Mouse (Mus musculus) right cerebral cortex, postnatal 25 days (tissue): ENCODE results near the gene Dbnl.

Experiments
- DNase-seq: peaks from one replicate; pipeline ENCODE4 v3.0.0; 2022

Dbnl gene

GRCm38 (mm10) chr11:5788056-5789014 lies at the start of gene Dbnl:
Dbnl (plus strand) TSS chr11:5788488.
- DNase-seq = peak; percentile 97

GRCm38 (mm10) chr11:5738888-5739632 lies 49.2 kb upstream of the Dbnl start:
- no peak for DNase-seq

GRCm38 (mm10) chr11:5739846-5740245 lies 48.4 kb upstream of the Dbnl start:
- no peak for DNase-seq

GRCm38 (mm10) chr11:5740599-5740964 lies 47.7 kb upstream of the Dbnl start:
- no peak for DNase-seq

DNA sequence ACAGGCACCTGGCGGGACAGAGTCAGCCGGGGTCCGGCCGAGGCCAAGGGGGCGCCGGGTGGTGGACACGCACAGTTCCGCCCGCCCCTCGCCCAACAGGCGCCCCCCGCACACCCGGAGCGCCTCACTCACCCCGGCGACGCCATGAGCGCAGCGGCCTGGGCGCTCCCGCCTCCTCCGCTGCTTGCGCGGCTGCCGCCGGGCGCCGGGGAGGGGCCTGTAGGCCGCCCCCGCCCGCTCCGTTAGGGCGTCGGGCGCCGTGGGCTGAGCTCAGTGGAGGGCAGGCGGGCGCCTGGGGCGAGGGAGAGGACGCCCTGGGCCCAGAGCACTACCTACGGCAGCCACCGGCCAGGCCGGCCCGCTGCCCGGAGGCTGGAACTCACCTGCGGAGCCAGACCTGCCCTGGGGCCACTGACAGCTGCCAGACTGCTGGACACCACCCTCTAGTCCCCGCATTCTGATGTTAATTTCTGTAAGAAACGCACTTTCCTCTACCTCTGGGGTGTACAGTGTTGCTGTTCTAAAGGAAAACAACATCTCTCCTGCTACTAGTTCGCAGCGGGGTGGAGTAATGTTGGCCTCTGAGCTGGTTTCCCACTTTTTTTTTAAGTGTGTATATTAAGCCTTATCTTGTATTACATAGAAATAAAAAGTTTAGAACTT lies 47.2 kb upstream of the Dbnl start:
- DNase-seq = peak; percentile 86

DNA sequence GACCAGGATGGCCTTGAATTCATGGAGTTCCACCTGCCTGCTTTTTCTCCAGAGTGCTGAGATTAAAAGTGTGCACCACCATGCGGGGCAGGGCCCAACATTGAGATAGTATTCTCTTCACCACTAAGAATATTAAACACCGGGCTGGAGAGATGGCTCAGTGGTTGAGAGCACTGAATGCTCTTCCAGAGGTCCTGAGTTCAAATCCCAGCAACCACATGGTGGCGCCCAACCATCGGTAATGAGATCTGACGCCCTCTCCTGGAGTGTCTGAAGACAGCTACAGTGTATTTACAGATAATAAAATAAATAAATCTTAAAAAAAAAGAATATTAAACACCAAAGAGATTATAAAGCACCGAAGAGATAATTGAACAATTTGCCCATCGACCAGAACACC lies 46.2 kb upstream of the Dbnl start:
- DNase-seq = no peak

- no peak for DNase-seq
These were observed 43.3 kb upstream of the Dbnl start for GRCm38 (mm10) chr11:5744951-5745350.

- DNase-seq = no peak
These were observed 34.5 kb upstream of the Dbnl start for GRCm38 (mm10) chr11:5753755-5754154.

GRCm38 (mm10) chr11:5761820-5762632 lies 26.3 kb upstream of the Dbnl start, which contains the start of gene Urgcp:
Urgcp (minus strand) TSS chr11:5762376.
- DNase-seq = peak; percentile 93

- DNase-seq = no peak
These were observed 25.7 kb upstream of the Dbnl start for GRCm38 (mm10) chr11:5762633-5762982.

DNA sequence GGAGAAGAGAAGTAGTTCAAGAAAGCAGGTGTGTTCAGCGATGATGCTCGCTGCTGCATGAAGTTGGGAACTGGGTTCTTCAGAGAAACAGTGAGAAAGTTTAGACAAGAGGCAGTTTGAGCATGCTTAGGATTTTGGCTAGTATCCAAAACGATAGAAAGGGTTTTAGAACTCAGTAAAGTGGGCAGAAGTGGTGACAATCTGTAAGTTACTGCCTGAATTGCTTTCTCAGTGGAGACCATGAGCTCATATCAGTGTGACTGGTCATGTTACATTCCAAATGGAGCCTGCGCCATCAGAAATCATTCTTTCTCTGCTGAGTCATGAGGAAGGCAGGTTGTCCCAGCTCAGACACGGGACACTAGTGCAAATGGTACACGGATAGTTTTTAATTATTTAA lies 22.3 kb upstream of the Dbnl start:
- DNase-seq = no peak

DNA sequence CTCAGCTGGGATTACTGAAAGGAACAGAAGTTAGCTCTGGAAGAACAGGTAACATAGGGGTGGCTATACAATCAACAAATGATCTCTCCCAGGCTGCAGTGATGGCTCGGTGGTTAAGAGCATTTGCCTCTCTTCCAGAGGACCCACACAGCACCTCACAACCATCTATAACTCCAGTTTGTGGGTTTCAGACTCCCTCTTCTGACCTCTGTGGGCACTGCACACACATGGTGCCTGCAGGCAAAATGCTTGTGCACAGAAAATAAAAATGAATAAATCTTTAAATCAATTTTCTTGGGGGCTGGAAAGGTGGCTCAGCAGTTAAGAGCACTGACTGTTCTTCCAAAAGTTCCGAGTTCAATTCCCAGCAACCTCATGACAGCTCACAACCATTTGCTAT lies 9.8 kb upstream of the Dbnl start:
- DNase-seq = no peak

- no peak for DNase-seq
These were observed 8.2 kb upstream of the Dbnl start for GRCm38 (mm10) chr11:5780035-5780499.

- DNase-seq = no peak
These were observed 5.9 kb upstream of the Dbnl start for GRCm38 (mm10) chr11:5782199-5782944.

- no peak for DNase-seq
These were observed 2.6 kb upstream of the Dbnl start for GRCm38 (mm10) chr11:5785732-5786131.

DNA sequence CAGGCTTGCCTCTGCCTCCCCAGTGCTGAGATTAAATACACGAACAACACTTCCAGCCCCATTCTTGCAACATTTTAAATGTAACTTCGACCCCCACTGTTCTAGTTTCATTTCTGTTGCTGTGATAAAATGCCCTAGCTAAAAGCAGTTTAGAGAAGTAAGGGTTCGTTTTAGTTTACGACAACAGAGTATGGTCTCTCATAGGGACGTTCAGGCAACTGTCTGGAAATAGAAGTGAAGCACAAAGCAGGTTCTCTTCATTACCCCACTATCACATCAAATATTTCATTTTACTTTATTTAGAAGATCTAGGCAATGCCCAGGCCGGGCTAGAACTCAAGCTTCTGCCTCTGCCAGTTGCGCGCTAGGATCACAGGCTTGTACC lies 625 bp upstream of the Dbnl start:
- DNase-seq = no peak

- no peak for DNase-seq
These were observed 924 bp downstream of the Dbnl start for GRCm38 (mm10) chr11:5789071-5789753.

GRCm38 (mm10) chr11:5789754-5790333 lies 1.6 kb downstream of the Dbnl start:
- no peak for DNase-seq

DNA sequence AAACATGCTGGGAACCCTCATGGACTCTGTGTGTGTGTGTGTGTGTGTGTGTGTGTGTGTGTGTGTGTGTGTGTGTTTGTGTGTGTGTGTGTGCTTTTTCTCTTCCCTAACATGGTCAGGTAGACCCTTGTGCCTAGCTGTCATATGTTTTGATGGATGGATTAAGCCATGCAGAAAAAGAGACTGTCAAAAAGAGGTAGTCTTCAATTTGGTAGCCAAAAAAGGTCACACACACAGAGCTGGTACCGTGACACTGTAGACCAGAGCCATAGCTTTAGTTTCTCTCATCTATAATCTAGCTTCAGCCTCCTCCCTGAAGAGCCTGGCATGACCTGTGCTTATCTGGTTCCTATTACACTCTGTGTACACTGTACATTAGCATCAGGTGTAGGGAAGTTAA lies 2.1 kb downstream of the Dbnl start:
- no peak for DNase-seq

- DNase-seq = no peak
These were observed 7.0 kb downstream of the Dbnl start for GRCm38 (mm10) chr11:5795290-5795689.

DNA sequence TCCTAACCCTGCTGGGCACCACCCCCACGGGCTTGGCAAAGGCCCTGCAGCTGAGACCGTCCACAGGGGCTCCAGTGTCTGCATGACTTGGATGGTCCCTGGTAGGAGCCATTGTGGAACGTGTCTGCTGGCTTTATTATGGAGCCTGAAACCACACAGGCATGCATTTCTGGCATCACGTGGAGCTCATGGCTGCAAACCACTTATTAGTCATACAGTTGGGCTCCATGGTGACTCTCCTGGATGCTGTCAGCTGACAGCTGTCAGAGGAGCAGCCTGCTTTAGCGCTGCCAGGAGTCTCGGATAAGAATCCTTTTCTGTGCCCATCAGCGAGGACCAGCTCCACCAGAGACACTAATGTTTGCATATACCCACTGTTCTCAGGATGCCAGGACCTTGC lies 7.4 kb downstream of the Dbnl start:
- DNase-seq = peak; percentile 44
